Mouse (Mus musculus) heart, postnatal 0 days (tissue): ENCODE measurements around the gene Zfp189.
"Not testable (repeated sequence)": the region's sequence is repeated elsewhere in the genome, so short reads cannot be mapped to it uniquely, and the experiment has no call there.

ENCODE experiments used
- CTCF ChIP-seq: IDR thresholded peaks from 2 replicates; pipeline ENCODE4 v1.5.1; 2016; ENCODE audit warnings: antibody characterized with exemption, control low read depth, low read depth
- EP300 ChIP-seq: IDR thresholded peaks from 2 replicates; pipeline ENCODE4 v1.6.1; 2016; ENCODE audit warnings: antibody characterized with exemption, low read depth

DNA sequence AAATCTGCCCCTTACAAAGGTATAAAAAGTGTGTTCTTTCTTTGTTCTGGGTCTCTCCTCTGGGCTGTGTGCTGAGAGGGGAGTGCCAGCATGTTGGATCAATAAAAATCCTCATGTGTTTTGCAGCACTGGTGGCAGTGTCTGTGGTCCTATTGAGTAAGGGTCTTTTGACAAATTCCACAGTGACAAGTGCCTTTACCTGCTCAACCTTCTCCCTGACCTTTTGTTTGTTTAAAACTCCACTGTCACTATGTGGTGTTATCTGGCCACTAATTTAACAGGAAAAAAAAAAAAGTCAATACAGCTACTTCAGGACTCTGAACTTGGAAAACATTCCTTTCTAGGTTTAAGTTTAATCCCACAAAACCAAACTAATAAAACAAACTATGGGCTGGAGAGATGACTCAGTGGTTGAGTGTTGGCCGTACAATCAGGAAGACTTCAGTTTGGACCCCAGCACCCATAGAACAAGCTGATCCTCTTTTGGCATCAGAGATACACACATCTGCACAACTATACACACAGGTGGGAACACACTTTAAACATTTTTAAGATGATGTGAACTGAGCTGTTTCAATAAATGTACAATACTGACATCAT is 10.6 kb upstream of the Zfp189 start:
- not testable (repeated sequence) for TF ChIP-seq CTCF, EP300
